Mouse (Mus musculus): Measurements from ENCODE around the gene Liph. TPM values are rescaled to one million over a fixed set of nuclear protein-coding genes. Genes with fewer than 3 reads are reported as not detected.
"Not testable (repeated sequence)": the region's sequence is repeated elsewhere in the genome, so short reads cannot be mapped to it uniquely, and the experiment has no call there.

The Liph gene
- total RNA-seq, 2 experiments from 2014 or later = 0.23 to 0.25 TPM

DNA sequence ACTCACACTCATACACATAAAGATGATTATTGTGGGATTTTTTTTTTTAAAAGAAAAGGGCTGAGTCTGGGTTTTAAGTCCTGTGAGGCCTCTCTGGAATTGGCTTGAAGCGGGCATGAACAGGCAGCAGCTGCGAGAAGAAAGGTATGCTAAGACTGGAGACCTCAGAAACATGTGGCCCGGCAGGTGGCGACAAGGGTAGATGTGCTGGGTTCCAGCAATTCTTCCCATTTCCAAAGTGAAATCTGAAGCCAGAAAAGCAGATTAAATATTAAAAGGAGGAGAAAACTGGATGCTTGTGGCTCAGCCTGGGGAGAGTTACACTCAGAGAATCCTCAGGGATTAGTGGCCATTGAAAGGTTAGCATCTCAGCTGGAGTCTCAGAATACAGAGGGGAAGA is 24.0 kb downstream of the Liph start:
- DNase-seq = no peak

- no peak for DNase-seq
Observed at GRCm38 (mm10) chr16:21970536-21970935, 24.9 kb downstream of the Liph start.

DNA sequence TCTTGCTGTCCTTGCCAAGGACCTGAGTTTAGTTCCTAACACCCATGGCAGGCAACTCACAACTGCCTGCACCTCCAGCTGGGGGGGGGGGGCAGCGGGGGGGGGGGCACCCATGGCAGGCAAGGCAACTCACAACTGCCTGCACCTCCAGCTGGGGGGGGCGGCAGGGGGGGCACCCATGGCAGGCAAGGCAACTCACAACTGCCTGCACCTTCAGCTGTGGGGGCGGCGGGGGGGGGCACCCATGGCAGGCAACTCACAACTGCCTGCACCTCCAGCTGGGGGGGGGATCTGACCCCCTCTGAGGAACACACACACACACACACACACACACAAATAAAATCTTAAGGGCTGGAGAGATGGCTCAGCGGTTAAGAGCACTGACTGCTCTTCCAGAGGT is 25.6 kb downstream of the Liph start:
- no peak for DNase-seq

GRCm38 (mm10) chr16:21965576-21965975 is 29.9 kb downstream of the Liph start:
- no peak for DNase-seq

GRCm38 (mm10) chr16:21955591-21955990 is 39.9 kb downstream of the Liph start:
- no peak for DNase-seq

- DNase-seq = peak; percentile 82 to 86
Observed at GRCm38 (mm10) chr16:21946761-21947715, 48.4 kb downstream of the Liph start, which contains the start of gene Tmem41a. TSS of gene Tmem41a (minus strand) at chr16:21947552.

DNA sequence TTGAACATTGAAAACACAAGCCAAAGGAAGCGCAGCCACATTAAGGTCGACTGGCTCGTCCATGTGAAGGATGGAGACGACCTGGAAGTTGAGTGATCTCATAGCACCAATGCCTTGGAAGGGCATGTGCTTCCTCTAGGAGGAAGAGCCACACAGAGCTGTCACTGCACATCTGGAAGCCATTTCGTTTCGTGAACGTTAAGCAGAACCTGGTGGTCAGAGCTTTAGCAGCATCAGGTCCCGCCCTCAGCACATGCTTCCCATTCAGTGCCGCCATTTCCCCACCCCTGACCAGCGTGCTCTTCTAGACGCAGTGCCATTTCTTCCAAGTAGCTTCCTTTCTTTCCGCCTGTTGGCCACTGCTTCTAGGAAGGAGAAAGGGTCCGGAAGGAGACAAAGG is 67.0 kb downstream of the Liph start:
- no peak for DNase-seq

DNA sequence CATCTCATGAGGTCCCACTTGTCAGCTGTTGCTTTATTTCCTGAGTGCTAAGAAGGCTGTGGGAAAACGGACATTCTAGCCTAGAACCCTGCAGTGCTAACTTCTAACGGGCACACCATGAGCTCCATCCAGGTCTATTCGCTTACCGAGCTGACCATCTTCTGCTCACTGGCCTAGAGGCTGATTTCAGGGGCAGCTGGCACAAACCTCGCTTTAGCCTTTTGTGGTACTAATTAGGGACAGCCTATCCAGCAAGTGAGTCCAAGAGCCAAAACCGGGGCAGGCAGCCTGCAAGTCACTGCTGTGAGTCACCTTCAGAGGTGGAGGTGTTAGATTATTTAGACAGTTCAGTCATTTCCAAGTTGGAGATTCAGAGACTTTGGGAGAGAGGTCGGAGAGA is 78.8 kb downstream of the Liph start:
- no peak for DNase-seq

GRCm38 (mm10) chr16:21913347-21913746 is 82.1 kb downstream of the Liph start:
- DNase-seq = no peak

- not testable (repeated sequence) for DNase-seq
Observed at GRCm38 (mm10) chr16:21908906-21909305, 86.6 kb downstream of the Liph start.

- DNase-seq = no peak
Observed at GRCm38 (mm10) chr16:21906902-21907301, 88.6 kb downstream of the Liph start.

- DNase-seq = no peak
Observed at GRCm38 (mm10) chr16:21905996-21906395, 89.5 kb downstream of the Liph start.

GRCm38 (mm10) chr16:21904636-21905035 is 90.8 kb downstream of the Liph start:
- no peak for DNase-seq

Other genes with a start within 250 kb of the Liph start
- gene Ehhadh, start 207.9 kb downstream of the Liph start, total RNA-seq (2021) = 1 to 10 TPM; 1.2 to 1.3 TPM
- 10 to 100 TPM; 15.3 to 17.3 TPM for gene Map3k13, start 201.3 kb downstream of the Liph start, total RNA-seq (2021)
- gene Tmem41a, start 48.1 kb downstream of the Liph start, total RNA-seq (2021) = 10 to 100 TPM; 14.8 to 15.9 TPM
- 10 to 100 TPM; 84.6 to 88.0 TPM for gene Senp2, start 13.8 kb upstream of the Liph start, total RNA-seq (2021)
- under 1 TPM; 0.37 to 0.46 TPM for gene Igf2bp2, start 167.6 kb upstream of the Liph start, total RNA-seq (2021)

All from layer of hippocampus, postnatal 36 days (tissue).